Mouse (Mus musculus) leukemia stem cell, adult 10-12 weeks (primary cell): ENCODE measurements around the gene Tpgs1. TPM values are rescaled to one million over a fixed set of nuclear protein-coding genes. Genes with fewer than 3 reads are reported as not detected.

Experiments
- polyA plus RNA-seq: library from polyadenylated mRNA; stranded (reverse); fragments of >175 nt; gene quantifications from 2 replicates; pipeline ENCODE4 v1.2.3, GENCODE M21; 2012; ENCODE audit warnings: low replicate concordance

Tpgs1 gene
- 124 and 133 TPM in 2 replicates for polyA plus RNA-seq

GRCm38 (mm10) chr10:79668771-79669575 is at the start of gene Tpgs1:
Gene Tpgs1 (plus strand): TSS chr10:79669369.

GRCm38 (mm10) chr10:79637128-79638110 is 31.8 kb upstream of the Tpgs1 start, which contains the start of gene Shc2:
Gene Shc2 (minus strand): TSS chr10:79637918.

GRCm38 (mm10) chr10:79645711-79646110 is 23.5 kb upstream of the Tpgs1 start, which contains the start of gene Odf3l2:
Gene Odf3l2 (minus strand): TSS chr10:79645738.

GRCm38 (mm10) chr10:79664131-79664665 is 5.0 kb upstream of the Tpgs1 start, which contains the start of gene Madcam1:
Gene Madcam1 (plus strand): TSS chr10:79664559.

GRCm38 (mm10) chr10:79681591-79682245 is 12.5 kb downstream of the Tpgs1 start, which contains the start of gene Cdc34:
Gene Cdc34 (plus strand): TSS chr10:79682195.

GRCm38 (mm10) chr10:79688720-79689119 is 19.6 kb downstream of the Tpgs1 start, which contains the start of gene Gzmm:
Gene Gzmm (plus strand): TSS chr10:79689020.

GRCm38 (mm10) chr10:79704065-79704969 is 35.1 kb downstream of the Tpgs1 start, which contains the start of gene Bsg:
Gene Bsg (plus strand): TSS chr10:79704491.

GRCm38 (mm10) chr10:79716254-79716987 is 47.3 kb downstream of the Tpgs1 start, which contains the start of gene Hcn2:
Gene Hcn2 (plus strand): TSS chr10:79716634.

Other genes with a start within 250 kb of the Tpgs1 start
- not detected in 2 replicates for gene Vmn2r83, start 200.6 kb upstream of the Tpgs1 start, polyA plus RNA-seq
- gene Plpp2, start 135.6 kb upstream of the Tpgs1 start, polyA plus RNA-seq = 13.2 and 27.3 TPM in 2 replicates
- gene Mier2, start 114.2 kb upstream of the Tpgs1 start, polyA plus RNA-seq = 82.6 and 91.5 TPM in 2 replicates
- gene Theg, start 82.0 kb upstream of the Tpgs1 start, polyA plus RNA-seq = not detected in 2 replicates
- 0.02 TPM in 1 of 2 replicates, not detected in the other for gene C2cd4c, start 55.3 kb upstream of the Tpgs1 start, polyA plus RNA-seq
- 0.07 and 0.15 TPM in 2 replicates for gene Shc2, start 31.5 kb upstream of the Tpgs1 start, polyA plus RNA-seq
- gene Odf3l2, start 23.6 kb upstream of the Tpgs1 start, polyA plus RNA-seq = not detected in 2 replicates
- gene Madcam1, start 4.8 kb upstream of the Tpgs1 start, polyA plus RNA-seq = 1.2 and 4.1 TPM in 2 replicates
- gene Cdc34, start 12.8 kb downstream of the Tpgs1 start, polyA plus RNA-seq = 509 and 614 TPM in 2 replicates
- 0.73 and 5.0 TPM in 2 replicates for gene Gzmm, start 19.7 kb downstream of the Tpgs1 start, polyA plus RNA-seq
- gene Bsg, start 35.1 kb downstream of the Tpgs1 start, polyA plus RNA-seq = 1,297 and 3,633 TPM in 2 replicates
- gene Hcn2, start 47.3 kb downstream of the Tpgs1 start, polyA plus RNA-seq = 3.5 and 7.7 TPM in 2 replicates
- gene Polrmt, start 77.2 kb downstream of the Tpgs1 start, polyA plus RNA-seq = 55.2 and 56.1 TPM in 2 replicates
- gene Fgf22, start 85.7 kb downstream of the Tpgs1 start, polyA plus RNA-seq = 0.23 TPM in 1 of 2 replicates, not detected in the other
- gene Rnf126, start 97.6 kb downstream of the Tpgs1 start, polyA plus RNA-seq = 437 and 591 TPM in 2 replicates
- gene Fstl3, start 107.9 kb downstream of the Tpgs1 start, polyA plus RNA-seq = 1.4 and 2.5 TPM in 2 replicates
- gene Prss57, start 121.6 kb downstream of the Tpgs1 start, polyA plus RNA-seq = 0.16 TPM in 1 of 2 replicates, not detected in the other
- gene Palm, start 124.2 kb downstream of the Tpgs1 start, polyA plus RNA-seq = 6.9 and 13.2 TPM in 2 replicates
- 0.45 TPM in 1 of 2 replicates, not detected in the other for gene Misp, start 151.6 kb downstream of the Tpgs1 start, polyA plus RNA-seq
- 557 and 1,313 TPM in 2 replicates for gene Ptbp1, start 185.1 kb downstream of the Tpgs1 start, polyA plus RNA-seq
- gene Prtn3, start 205.1 kb downstream of the Tpgs1 start, polyA plus RNA-seq = 10.8 and 17.6 TPM in 2 replicates
- 0.51 and 0.96 TPM in 2 replicates for gene Plppr3, start 205.3 kb downstream of the Tpgs1 start, polyA plus RNA-seq
- 4.2 and 5.4 TPM in 2 replicates for gene Elane, start 216.9 kb downstream of the Tpgs1 start, polyA plus RNA-seq
- not detected in 2 replicates for gene Cfd, start 221.5 kb downstream of the Tpgs1 start, polyA plus RNA-seq
- 54.4 and 61.9 TPM in 2 replicates for gene Med16, start 239.6 kb downstream of the Tpgs1 start, polyA plus RNA-seq
- not detected in 2 replicates for gene Gm26602, start 241.5 kb downstream of the Tpgs1 start, polyA plus RNA-seq
- gene Kiss1r, start 247.6 kb downstream of the Tpgs1 start, polyA plus RNA-seq = 0.52 and 0.64 TPM in 2 replicates